Mouse (Mus musculus): ENCODE data around the gene Tle6.
A peak's percentile ranks its signal among the peaks of the same experiment; 100 is the strongest.

Gene Tle6

DNA sequence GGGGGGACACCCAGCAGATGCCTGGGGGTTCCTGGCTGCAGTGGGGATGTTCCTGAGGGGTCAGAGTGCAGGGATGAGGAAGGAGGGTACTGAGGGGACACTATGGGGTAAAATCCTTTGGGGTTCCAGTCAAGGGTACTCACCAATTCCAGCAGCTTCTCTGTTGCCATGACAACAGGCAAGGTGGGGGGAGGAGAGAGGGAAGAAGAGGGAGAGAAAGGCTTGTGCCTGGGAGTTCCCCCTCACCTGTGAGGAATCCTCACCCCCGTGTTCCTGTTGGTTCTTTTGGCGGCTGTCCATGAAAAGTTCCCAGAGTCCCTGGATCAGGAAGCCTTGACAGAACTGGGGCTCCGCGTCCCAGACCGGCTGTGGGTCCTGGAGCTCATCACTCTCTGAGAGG is 5.3 kb downstream of the Tle6 start:
- no peak for DNase-seq (ENCODE audit: extremely low read depth, insufficient read length, low spot score)

DNA sequence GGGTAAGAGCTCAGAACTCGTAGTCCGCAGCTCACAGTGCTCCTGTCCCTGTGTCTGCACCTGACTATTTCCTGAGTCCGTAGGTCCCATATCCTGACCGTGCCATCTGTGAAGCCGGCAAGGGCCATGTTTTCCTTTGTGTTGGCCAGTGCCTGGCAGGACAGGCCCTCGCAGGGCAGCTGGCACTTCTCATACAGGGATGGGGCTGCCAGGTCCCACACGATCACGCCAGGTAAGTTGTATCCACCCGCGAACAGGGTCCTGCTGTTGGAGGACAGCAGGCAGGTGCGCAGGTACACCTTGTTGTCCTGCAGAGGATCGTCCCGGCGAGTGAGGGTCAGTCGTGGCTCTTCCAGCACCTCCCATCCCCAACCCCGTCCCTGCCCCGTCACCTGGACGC is 6.9 kb downstream of the Tle6 start:
- no peak for DNase-seq (ENCODE audit: extremely low read depth, insufficient read length, low spot score)

GRCm38 (mm10) chr10:81593223-81593622 is 7.7 kb downstream of the Tle6 start:
- DNase-seq (ENCODE audit: extremely low read depth, insufficient read length, low spot score) = no peak

GRCm38 (mm10) chr10:81592631-81593030 is 8.2 kb downstream of the Tle6 start:
- no peak for DNase-seq (ENCODE audit: extremely low read depth, insufficient read length, low spot score)

DNA sequence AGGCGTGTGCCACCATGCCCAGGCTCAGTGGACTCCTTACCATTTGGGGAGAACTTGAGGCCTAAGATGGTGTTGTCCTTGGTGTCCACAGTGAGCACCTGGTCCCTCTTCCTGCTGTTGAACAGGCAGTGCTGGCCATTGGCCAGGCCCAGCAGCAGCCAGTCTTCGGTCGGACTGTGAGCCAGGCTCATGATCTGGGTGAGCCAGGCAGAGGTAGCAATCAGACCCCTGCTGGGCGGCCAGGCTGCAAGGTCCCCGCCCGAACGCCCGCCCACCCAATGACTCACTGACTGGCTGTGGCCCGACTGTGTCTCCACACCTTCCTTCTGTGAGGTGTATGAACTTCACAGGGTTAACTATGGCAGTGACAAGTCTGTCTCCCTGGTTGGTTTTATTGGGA is 9.0 kb downstream of the Tle6 start:
- DNase-seq (ENCODE audit: extremely low read depth, insufficient read length, low spot score) = peak; percentile 37

DNA sequence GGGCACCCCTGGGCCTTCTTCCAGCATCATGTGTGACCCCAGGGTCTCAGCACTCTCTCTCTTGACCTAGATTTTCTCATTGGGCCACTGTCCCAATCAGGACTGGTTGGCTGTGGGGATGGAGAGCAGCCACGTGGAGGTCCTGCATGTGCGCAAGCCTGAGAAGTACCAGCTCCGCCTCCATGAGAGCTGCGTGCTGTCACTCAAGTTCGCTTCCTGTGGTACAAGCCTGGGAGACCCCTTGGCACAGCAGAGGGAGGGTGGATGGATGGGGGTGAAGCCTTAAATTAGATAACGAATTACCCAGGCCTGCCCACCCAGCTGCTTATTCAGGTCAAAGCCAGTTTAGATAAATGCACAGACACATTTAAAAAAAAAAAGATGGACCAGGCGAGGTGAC is 12.1 kb downstream of the Tle6 start:
- DNase-seq (ENCODE audit: extremely low read depth, insufficient read length, low spot score) = no peak

DNA sequence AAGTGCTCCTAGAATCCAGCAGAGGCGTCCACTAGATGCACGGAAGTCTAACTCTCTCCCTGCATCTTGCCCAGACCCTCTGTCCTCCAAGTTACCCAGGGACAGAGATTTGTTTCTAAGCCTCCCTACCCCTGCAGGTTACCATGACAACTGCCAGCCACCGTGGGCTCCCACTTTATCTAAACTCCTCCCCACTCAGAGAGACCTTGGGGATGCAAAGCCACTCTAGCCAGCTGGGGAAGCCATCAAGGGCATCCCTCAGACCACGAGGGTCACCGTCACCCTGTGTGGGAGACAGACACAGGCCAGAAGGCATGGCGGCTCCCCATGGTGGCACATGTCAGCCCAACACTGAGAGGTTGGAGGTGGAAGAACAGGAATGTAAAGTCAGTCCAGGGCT is 17.5 kb downstream of the Tle6 start:
- no peak for DNase-seq (ENCODE audit: extremely low read depth, insufficient read length, low spot score)

DNA sequence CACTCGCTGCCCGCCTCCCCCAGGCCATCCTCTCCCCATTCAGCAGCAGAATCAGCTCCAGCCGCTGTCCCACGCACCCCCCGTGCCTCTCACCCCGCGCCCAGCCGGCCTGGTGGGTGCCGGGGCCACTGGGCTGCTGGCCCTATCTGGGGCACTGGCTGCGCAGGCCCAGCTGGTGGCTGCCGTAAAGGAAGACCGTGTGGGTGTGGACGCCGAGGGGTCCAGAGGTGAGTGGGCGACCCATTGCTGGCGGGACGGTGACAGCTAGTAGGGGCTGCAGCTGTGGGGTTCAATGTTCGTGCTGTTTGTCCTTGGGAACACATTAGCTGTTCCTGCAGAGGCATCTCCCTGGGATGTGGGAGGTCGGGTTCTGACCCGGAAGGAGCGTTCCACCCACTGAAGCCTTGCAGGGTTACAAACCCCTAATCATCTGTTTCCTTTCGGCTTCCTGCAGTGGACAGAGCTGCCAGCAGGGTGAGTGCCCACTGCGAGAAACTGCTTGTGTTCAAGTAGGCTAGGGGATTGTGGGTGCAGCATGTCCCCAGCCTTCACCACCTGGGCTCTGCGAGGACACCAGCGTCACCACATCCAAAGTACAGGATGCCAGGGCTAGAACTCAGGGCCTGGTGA is 20.3 kb downstream of the Tle6 start:
- DNase-seq (ENCODE audit: extremely low read depth, insufficient read length, low spot score) = no peak

DNA sequence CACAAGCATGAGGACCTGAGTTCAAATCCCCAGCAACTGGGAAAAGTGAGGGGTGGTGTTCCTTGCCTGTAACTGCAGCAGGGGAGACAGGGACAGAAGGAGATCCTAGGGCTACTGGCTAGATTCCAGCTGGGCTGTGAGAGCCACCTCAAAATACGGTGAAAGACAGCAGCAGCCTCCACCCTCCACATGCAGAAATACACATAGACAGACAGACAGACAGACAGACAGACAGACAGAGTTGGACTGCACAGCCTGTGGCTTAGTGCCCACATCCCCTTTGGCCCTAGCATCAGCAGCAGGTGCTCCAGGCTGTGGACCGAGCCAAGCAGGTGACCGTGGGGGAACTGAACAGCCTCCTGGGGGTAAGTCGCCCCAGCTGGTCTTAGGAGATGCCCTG is 20.9 kb downstream of the Tle6 start:
- DNase-seq (ENCODE audit: extremely low read depth, insufficient read length, low spot score) = no peak

GRCm38 (mm10) chr10:81575695-81576094 is 25.2 kb downstream of the Tle6 start:
- DNase-seq (ENCODE audit: extremely low read depth, insufficient read length, low spot score) = no peak

DNA sequence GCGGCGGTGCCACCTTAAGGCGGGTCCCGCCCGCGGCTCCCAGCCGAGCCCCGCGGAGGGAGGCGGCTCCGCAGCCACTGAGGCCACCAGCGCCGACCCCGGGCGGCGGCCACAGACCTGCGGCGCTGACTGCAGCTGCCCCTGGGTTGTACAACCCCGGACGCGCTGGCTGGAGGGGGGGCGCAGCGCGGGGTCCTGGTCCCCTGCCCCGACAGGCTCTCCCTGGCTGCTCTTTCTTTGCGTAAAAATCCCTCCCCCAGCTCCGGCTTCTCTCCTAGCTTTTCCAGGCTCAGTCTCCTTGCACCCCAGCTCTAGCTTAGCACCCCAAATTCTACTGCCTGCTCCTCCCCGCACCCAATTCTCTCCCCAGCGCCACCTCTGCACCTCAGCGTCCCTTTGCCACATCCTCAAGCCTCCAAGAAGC is 25.7 kb downstream of the Tle6 start:
- peak; percentile 48 for DNase-seq (ENCODE audit: extremely low read depth, insufficient read length, low spot score)

DNA sequence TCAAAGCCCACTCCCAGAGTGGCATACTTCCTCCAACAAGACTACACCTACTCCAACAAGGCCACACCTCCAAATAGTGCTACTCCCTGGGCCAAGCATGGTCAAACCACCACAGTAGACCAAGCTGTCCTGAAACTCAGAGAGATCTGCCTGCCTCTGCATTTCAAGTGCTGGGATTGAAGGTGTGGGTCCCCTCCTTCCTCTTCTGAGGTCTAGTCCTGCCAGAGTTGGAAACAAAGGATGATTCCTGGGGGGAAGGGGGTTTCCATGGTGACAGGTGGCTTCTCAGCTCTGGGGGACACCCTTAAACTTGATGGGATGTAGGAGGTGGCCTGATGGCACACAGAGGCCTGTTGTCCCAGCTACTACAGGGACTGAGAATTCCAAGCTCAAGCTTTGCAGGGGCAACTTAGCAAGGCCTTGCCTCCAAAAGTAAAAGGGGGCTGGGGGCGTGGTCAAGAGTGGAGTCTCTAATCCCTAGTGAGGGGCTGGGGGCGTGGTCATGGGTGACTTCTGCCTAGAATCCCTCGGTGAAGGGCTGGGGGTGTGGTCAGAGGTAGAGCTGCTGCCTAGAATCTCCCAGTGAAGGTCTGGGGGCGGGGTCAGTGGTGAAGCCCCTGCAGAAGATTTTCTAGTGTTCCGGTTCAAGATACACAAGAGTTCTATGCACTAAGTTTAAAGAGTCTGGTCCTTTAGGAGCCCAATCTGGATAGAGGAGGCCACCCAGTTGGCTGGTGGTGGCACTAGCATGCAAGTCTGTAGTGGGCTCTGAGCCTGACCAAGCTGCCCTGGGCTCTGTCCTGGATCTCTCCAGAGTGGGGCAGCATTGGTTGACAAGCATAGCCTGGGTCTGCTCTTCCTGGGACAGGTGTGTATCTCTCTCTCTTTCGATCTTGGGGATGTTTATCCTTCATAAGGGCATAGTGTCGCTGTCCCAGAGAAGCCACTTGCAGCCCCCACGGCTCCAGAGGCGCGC is 26.5 kb downstream of the Tle6 start, which contains the start of gene Tle2:
Gene Tle2 (plus strand): TSS at position 481 of the 976 bp plus-strand sequence.
- DNase-seq (ENCODE audit: extremely low read depth, insufficient read length, low spot score) = no peak

DNA sequence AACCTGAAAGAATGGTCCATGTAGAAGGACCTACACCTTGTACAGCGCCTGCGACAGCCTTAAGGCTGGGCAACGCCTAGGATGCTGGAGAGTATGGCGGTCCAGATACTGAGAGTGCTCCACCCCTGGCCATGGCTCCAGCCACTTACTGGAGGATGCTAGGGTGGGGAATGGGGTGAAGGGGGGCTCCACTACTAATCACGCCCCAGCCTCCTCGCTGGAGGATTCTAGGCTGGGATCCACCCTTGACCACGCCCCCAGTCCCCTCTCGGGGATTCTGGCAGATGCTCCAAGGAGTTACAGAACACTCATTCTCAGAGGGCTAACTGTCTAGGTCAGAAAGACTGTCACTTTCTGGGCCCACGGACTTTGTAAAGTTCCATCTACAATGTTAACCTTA is 27.9 kb downstream of the Tle6 start:
- DNase-seq (ENCODE audit: extremely low read depth, insufficient read length, low spot score) = no peak

DNA sequence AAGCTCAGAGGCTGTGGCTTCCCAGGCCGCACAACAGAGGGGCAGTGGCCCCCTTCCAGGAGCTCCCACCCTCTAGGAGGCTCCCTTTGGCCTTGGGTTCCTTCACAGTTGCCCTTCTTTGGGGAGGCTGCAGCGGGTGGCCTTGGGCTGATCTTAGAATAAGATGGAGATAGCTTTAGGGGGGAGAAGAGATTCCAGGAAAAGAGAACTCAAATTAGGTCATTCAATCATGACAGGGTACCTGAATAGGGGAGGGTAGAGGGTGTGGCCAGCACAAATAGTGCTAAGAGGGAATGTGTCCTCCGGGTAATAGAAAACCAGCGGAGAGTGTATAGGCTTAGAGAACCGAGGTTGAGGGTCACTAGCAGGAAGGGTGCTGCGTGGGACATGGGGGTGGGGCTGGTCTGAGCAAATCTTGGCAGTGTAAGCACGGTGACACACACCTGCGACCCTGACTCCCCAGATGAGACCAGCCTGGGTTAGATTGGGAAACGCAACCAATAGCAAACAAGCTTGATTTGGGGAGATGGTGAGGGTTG is 28.7 kb downstream of the Tle6 start:
- DNase-seq (ENCODE audit: extremely low read depth, insufficient read length, low spot score) = no peak

DNA sequence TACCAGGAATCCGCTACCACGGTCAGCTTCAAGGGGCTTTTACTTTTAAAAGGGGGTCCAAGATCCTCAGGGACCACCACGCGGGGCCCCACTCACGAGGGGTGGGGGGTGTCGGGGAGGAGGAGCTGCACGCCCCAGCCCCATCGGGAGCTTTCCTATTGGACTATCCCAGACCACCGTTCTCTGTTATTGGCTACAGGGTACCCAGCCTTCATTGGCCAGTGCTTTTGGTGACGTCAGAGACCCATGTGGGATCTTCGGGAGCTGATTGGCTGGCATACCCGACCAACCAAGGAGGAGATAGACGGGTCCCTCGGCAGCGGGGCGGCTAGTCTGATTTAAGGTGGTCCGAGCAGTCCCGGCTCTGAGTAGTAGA is 29.4 kb downstream of the Tle6 start:
- DNase-seq (ENCODE audit: extremely low read depth, insufficient read length, low spot score) = peak; percentile 89

DNA sequence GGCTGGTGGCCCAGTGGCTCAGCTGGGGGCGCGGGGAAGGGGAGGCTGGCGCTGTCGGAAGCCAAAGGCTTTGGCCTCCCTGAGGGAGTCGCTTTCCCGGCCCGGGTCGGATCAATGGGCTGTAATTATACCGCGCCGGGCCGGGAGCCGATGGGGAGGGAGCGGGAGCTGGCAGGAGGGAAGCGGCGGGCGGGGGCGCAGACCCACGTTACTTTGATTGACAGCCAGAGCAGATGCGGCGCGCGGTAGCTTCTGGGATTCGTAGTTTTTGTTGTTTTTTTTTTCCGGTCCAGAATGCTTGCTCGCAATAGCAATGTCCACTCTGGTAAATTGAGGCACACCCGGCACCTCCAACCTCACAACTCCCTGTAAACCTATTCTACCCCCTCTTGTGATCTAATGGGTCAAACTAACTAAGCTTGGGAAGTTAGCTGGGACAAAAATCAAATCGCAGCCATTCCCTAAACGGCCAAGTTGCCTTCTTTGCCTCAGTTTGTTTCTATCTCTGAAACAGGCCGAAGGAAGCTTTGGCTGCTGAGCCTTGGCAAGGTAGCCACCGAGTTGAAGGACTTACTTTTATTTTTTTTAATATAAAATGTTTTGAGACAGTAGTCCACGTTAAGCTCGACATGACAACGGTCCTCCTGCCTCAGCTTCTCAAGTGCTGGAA is 29.9 kb downstream of the Tle6 start:
- peak; percentile 87 for DNase-seq (ENCODE audit: extremely low read depth, insufficient read length, low spot score)

DNA sequence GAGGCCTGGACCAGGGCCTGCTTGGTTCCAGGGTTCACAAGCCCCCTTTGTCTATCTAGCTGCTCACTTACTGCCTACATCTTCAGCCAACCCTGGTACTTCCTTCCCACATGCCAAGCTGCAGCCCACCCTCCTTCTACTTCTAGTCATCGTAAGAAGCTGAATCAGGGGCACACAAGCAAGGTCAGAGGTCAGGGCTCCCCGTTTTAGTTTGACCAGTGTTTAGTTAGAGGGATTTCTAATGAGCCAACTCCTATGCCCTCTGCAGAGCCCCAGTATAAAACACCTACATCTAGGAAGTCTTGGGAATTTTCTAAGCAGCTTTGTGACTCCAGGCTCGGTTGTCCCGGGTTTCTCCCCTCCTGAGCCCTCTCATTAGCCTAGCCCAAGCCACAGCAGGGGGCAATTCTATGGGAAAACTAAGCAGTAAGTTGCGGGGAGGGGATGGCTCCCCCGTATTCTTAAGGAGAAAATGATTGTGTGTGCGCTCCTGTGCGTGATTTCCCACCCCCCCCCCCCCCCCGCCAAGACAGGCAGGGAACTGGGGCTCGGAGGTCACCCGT is 30.6 kb downstream of the Tle6 start:
- no peak for DNase-seq (ENCODE audit: extremely low read depth, insufficient read length, low spot score)

- DNase-seq (ENCODE audit: extremely low read depth, insufficient read length, low spot score) = no peak
These were observed 31.2 kb downstream of the Tle6 start for GRCm38 (mm10) chr10:81569507-81570237.

DNA sequence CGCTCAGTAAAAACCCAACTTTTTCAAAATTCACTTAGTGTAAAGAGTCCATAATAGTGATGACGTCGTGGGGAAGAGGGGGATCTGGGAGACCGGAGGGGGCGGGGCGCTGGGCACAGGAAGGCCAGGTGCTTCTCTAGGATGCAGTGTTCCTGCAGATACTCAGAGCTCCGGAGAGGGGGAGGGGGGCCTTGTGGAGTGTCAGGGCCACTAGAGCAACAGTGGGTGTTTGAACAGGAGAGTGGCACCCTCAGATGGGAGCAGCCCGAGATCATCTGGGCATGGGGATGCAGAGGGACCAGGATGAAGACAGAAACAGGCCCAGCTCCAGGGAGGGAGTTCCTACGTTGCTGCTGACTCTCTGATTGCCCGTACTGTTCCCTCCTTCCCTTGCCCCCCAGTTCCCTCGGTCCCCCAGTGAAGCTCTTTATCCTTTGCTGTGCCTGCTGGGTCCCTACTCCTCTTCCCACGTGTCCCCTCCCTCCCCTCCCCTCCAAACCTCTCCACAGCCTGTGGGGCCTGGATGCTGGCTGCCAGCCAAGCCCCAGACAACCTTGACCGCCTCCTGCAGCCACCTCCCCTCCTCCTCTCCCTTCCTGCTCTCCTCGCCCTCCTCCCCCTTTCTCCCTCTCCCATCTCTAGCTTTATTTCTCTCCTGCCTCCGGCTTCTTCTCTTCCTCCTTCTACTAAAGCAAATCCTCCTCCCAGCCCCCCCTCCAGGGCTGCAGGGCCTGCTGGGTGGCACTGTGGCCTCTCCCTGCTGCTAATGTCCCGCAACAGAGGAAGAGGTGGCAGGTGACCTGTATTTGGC is 32.3 kb downstream of the Tle6 start:
- no peak for DNase-seq (ENCODE audit: extremely low read depth, insufficient read length, low spot score)

Data from 3134 (cell line).